Mouse (Mus musculus): ENCODE data around the gene Mras.

Mras gene

GRCm38 (mm10) chr9:99416809-99417208 is 20.4 kb downstream of the Mras start:
- DNase-seq (ENCODE audit: low read depth, low spot score) = no peak

GRCm38 (mm10) chr9:99411785-99412184 is 25.4 kb downstream of the Mras start:
- no peak for DNase-seq (ENCODE audit: low read depth, low spot score)

GRCm38 (mm10) chr9:99411093-99411492 is 26.1 kb downstream of the Mras start:
- no peak for DNase-seq (ENCODE audit: low read depth, low spot score)

- DNase-seq (ENCODE audit: low read depth, low spot score) = no peak
Measured at GRCm38 (mm10) chr9:99409280-99409679, 27.9 kb downstream of the Mras start.

DNA sequence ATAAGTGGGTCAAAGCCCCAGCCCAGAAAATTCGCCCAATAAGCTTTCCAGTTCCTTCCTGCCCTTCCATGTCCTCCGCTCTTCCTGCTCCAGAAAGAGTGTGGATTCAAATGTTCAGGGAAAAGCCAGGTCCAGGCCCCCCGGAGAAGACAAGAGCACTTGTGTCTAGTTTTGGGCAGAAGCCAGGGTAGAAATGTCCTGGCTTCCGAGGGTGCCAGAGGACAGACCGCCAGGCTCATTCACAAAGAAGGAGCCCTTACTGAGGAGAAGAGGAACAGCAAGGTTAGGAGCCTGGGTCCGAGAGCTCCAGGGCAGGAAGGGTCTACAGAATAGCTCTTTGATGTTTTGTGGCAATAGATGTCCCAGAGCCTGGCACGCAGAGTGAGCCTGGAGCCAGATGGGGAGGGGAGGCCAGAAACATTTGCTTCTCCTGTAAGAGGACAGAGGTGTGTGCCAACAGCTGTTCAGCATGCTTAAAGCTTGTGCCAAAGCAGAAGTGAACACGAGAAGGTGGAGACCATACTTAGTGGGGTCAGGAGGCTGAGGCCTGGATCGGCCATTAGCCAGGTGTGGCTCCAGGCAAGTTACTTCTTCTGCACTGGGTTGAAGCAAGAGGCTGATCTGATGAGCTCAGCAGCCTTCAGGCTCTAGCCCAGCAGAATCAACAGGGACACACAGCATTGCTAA is 35.8 kb downstream of the Mras start:
- peak; percentile 39 for DNase-seq (ENCODE audit: low read depth, low spot score)

GRCm38 (mm10) chr9:99400781-99401180 is 36.4 kb downstream of the Mras start:
- DNase-seq (ENCODE audit: low read depth, low spot score) = peak; percentile 44

- peak; percentile 61 for DNase-seq (ENCODE audit: low read depth, low spot score)
Measured at GRCm38 (mm10) chr9:99397056-99397815, 39.9 kb downstream of the Mras start.

- DNase-seq (ENCODE audit: low read depth, low spot score) = no peak
Measured at GRCm38 (mm10) chr9:99394366-99394765, 42.8 kb downstream of the Mras start.

- no peak for DNase-seq (ENCODE audit: low read depth, low spot score)
Measured at GRCm38 (mm10) chr9:99393146-99393545, 44.0 kb downstream of the Mras start.

GRCm38 (mm10) chr9:99391557-99391956 is 45.6 kb downstream of the Mras start:
- DNase-seq (ENCODE audit: low read depth, low spot score) = peak; percentile 70

DNA sequence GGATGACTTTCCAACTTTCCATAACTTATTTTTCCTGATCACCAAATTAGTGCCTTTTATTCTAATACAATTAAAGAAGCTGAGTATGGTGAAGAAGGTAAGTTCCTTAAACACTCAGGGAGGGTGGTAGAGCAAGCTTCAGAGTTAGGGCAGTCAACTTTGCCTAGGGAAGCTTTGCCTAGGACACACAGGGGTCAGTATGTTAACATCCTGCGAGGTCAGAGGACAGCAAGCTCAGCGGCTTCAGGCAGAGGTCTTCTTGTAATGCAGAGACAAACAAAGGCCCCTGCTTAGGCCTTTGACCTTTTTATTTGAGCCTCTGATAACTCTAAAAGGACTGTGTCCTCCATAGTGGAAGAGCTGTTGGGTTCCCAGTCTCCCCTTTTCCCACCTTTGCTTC is 46.5 kb downstream of the Mras start:
- DNase-seq (ENCODE audit: low read depth, low spot score) = no peak

DNA sequence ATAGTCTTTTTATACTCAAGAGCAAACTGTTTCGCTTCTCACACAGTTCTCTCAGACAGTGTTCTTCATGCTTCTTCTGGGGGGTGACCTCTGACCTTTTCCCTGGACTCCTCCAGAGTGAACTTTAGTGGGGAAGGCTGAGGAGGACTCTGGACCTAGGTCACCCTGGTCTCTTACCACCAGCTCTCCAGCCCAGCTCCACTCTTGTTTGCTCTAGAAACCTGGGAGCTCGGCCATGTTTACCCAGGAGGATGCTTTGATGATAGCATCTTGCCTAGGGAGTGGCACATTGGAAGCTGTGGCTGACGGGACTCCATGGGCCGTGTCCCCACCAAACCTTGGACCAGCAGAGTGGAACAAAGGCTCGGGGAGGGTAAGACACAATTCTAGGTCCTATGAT is 47.0 kb downstream of the Mras start:
- DNase-seq (ENCODE audit: low read depth, low spot score) = no peak

DNA sequence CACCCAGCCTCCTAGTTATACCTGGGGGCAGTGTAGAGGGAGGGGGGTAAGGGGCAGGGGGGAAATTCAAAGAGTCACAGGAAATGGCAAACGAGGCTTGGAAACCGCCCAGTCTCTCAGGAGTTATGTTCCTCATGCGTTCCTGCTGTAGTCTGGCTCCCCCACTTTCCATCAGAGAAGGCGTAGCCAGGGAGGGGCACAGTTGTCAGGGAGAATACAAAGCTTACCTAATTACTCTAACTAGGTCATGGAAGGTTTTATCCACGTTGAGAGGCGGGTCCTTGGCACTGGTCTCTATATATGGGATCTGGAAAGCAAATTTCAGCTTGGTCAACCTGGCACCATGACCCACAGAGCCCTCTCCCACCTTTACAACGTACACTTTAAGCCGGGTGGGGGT is 47.7 kb downstream of the Mras start:
- peak; percentile 66 for DNase-seq (ENCODE audit: low read depth, low spot score)

DNA sequence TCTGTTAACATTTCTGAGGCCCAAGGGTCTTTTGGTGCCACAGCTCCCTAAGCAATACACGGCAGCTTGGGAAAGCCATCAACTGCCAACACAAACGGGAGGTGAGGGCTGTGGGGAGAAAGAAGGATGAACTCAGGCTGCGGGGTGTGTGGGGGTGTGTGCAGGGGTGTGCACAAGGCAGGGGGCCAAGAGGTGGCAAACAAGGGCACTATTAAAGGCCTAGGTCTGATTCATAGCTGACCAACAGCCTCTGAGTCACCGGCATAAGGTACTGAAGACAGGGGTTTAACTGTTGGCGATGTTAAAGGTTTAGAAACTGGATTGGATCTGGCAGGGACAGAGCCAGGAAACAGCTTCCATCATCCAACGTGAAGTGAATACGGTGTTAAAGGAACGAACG is 48.3 kb downstream of the Mras start:
- DNase-seq (ENCODE audit: low read depth, low spot score) = peak; percentile 24

DNA sequence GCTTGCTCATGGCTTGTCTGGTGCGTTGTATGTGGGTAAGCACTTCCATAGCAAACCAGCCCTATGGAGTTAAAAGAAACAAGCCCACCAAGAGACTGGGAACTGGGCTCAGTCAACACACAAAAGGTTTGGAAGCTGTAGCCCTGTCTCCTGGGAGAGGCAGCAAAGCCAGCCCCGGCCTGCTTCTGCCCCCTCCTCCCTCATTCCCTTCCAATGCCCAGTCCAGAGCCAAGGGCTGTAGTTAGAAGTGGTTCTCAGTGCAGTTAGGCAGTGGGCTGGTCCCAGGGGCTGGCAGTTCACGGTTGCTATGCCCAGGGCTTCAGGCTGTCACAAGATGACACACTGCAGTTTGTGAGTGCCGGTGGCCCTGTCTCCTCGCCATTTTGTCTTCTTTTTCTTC is 49.1 kb downstream of the Mras start:
- DNase-seq (ENCODE audit: low read depth, low spot score) = no peak

DNA sequence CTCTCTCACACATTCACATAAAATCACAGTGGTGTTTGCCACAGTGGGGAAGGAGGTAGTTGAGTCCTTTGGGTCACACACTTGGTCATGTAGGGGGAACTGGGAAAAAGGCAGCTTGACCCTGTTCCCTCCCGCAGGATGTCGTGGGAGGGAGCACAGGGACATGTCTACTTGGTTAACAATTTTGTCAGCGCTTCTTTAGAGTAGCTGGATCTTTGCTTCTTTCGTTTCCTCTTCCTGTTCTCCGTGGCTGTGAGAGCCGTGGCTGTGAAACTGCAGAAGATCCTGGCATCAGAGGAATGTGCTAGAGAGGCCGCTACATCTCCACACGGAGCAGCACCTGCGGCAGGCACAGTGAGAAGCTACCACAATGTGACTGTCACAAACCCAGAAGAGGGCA is 54.6 kb downstream of the Mras start:
- DNase-seq (ENCODE audit: low read depth, low spot score) = no peak

GRCm38 (mm10) chr9:99379194-99379593 is 58.0 kb downstream of the Mras start:
- DNase-seq (ENCODE audit: low read depth, low spot score) = no peak

DNA sequence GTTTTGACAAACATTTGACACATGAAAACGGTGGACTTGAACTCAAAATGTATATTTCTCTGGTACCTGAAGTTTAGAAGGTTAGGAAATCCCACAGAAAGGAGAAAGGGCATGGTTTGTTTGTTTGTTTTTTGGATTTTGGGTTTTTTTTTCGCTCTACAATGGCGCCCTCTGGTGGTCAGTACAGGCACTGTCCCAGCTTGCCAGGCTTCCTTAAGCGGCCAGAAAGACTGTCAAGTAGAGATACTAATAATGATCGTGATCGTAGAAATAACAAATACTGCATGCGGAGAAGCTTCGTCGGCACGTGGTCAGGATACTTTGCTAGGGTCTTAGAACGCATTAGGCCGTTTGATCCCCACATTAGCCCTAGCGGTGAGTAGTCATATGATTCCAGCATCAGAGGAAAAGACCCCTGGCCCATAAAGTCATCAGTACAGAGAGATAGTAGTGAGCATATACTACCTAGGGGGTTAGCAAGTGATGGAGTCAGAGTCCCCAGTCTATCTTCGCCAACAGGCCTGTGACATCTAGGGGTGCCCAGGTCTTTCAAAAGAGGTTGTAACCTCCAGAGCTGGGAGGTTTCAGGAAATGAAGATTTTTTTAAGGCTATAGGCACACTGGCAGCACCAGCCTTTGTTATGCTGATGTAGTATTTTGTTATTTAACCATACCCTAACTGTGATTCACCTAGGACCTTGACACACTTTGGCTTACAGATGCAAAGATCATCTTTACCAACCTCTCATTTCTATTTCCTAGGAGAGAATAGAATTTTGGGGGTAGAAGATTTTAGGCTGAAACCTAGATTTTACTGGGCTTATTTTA is 60.4 kb downstream of the Mras start:
- peak; percentile 61 for DNase-seq (ENCODE audit: low read depth, low spot score)

DNA sequence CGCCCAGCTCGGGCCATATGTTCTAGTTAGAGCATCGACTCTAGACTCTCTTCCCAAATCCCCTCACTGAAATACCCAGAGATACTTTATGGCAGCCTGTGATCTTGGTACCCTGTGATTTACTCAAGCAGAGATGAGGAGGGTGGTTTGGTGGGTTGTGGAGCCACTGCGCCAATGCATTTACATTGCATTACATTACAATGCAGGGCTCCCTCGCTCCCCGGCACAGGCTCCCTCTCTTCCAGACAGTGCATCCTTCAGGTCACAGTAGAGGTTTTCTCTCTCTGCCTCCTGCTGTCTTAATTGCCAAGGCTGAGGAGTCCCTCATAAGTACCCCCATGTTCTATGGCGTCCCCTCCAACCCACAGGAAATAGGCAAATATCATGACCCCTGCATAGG is 68.8 kb downstream of the Mras start:
- no peak for DNase-seq (ENCODE audit: low read depth, low spot score)

DNA sequence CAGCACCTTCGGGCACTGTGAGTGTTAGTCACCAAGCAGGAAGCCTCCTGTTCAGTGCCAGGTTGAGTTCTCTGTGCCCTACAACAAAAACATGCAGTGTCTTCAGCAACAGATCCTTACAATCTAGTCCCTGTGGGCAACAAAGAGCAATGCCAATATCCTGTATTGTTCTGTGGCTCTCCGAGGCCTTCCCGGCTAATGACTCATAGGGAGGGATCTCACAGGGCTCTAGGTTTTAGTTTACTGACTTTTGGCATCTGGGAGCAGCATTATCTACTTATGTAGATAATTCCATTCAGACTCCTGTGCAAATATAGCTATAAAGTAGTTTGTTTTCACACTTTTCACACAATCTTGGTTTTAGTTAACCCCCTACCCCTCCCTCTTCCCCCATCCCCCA is 71.3 kb downstream of the Mras start:
- DNase-seq (ENCODE audit: low read depth, low spot score) = no peak

- no peak for DNase-seq (ENCODE audit: low read depth, low spot score)
Measured at GRCm38 (mm10) chr9:99363076-99363475, 74.1 kb downstream of the Mras start.

DNA sequence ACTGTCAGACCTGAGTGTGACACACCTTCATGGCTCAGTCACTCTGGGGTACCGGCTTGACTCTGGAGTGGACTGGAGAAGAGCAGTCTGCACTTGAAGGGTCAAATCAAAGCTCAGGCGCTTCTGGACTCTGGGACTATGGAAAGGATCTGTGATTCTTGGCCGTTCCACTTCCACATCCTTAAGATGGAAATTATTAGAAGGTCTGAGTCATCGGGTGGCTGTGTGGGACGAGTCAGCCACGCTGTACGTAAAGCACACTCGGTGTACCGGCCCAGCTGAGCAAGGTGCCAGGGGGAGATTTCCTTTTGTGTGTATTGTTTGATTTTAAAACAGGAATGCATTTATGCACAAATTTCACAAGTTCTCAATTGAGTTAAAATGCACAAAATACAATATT is 75.2 kb downstream of the Mras start:
- DNase-seq (ENCODE audit: low read depth, low spot score) = no peak
